Mouse (Mus musculus): ENCODE data around the gene Arhgef28.

Gene Arhgef28

DNA sequence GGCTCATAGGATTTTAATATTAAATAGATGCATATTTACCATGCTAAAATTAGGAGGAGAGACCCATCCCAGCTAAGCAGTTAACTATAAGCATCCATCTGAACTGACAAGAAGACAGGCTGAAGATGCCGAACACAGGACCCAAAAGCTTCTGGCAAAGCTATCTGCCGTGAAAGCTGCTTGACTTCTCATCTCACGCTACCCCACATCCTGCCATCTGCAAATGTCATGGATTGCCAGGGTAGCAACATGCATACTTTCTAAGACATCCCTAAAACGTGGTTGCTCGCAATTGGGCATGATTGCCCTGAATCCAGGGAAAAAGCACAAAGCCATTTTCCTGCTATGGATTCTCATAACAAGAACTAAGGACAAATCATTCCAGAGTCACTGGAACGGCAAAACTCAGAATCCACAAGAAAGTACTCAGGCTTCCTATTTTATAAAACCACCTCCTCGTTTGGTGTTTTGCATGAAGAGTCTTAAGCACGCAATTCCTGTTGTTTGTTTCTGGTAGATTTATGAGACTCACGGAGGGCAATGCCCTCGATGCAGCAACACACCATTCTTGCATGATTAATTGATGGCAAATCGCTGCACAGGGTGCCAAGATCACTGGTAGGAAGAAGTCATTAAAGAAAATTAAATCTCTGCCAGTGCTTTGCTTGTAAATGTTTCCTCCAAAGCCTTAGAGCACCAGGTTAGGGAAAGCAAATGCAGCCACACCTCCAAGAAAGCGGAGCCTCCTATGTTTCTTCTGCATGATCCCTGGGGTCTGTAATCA is 287.9 kb downstream of the Arhgef28 start:
- no peak for DNase-seq (ENCODE audit: low spot score in 2 of 2)

DNA sequence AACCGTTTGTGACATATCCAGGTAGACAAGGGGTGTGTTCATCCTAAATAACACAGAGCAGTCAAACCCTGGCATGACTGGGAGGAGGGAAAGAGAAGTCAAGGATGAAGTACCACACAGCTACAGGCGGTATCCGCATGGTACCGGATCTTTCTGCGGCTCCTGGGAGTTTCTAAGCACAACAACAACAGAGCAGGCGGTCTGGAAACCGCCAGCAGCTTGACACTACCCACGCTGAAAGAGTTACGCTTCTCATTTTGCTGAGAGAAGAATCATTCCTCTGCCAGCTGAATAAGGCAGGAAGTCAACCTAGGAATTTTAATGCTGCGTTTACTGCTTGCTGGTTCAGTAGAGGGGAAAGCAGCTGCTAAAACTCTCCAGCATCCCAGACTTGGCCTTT is 295.2 kb downstream of the Arhgef28 start:
- DNase-seq (ENCODE audit: low spot score in 2 of 2): no peak

DNA sequence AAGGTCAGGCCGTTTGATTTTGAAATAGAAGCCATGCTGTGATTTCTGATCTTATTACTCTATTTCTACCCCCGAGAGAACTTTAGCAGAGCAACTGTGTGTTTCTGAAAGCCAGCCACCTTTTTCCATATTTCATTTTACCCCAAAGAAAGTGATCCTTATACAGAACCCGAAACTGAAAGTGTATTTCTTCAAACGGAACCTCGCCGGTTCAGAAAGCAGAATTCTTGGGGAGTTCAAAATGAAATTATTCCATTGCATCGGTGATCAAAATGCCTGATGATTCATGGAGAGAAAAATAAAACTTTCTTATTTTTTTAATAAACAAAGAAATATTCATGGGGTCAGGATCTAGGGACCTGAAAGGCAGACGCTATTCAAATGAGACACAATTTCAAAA is 303.4 kb downstream of the Arhgef28 start:
- no peak for DNase-seq (ENCODE audit: low spot score in 2 of 2)

DNA sequence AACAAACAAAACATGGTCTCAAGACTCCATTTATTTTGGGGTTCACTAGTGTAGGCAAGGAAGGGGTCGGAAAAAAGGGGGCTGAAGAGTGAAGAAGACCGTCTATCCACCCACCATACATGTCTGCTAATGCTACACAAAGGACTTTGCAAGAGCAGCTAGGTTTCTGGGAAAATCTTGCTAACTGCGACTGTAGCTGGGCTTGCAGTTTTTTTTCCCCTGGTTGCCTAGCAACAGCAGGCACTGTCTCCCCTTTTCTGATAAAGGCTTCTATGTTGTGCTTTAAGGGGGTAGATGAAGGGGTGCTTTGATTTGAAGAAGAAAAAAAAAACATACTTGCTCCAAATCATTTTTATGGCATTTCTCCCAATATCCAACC is 305.9 kb downstream of the Arhgef28 start:
- DNase-seq (ENCODE audit: low spot score in 2 of 2): no peak

DNA sequence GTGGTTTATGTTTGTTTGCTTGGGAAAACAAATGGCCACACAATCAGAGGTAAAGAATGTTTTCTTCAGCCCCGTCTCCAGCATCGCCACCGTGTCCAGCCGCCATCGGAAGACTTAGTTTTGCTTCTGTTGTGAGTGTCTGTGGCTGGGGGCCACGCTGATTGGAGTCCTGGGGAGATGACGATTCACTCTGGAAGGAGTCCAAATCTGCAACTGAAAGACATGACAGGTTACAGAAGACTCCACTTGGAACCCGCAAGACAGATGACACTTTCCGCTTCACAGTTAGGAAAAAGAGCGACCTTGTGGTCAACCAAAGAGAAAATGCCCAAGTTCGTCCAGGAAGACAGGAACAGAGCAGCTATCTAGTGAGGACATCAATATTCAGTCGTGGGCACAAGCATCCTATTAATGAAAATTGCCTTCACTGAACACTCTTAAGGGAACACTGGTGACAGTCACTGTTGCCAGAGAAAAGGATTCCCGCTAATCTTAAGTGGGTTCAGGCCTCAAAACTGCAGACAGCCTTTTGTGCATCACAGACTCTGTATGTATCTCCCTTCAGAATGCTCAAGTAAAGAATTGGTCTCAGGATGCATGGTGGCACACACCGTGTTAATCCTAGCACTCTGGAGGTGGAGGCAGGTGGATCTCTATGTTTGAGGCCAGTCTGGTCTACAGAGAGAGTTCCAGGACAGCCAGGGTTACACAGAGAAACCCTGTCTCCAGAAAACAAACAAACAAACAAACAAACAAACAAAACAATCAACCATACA is 306.4 kb downstream of the Arhgef28 start:
- DNase-seq (ENCODE audit: low spot score in 2 of 2): no peak

DNA sequence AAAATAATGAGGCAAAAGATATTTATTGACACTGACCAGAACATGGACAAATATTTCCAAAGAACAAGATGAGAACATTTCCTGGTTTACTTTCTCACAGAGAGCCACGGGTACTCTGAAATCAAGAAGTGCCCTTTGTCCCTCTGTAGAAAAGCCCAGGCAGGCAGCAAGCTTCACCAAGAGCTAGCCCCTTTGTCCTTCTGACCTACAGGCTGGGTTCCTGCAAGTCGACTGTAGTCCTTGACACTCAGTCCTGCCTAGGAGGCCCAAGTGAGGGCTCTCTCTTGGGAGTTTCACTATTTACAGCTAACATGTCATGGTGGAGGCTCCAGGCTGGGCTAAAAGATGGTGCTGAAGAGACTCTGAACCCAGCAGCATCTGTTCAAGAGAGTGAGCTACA is 307.6 kb downstream of the Arhgef28 start:
- no peak for DNase-seq (ENCODE audit: low spot score in 2 of 2)

DNA sequence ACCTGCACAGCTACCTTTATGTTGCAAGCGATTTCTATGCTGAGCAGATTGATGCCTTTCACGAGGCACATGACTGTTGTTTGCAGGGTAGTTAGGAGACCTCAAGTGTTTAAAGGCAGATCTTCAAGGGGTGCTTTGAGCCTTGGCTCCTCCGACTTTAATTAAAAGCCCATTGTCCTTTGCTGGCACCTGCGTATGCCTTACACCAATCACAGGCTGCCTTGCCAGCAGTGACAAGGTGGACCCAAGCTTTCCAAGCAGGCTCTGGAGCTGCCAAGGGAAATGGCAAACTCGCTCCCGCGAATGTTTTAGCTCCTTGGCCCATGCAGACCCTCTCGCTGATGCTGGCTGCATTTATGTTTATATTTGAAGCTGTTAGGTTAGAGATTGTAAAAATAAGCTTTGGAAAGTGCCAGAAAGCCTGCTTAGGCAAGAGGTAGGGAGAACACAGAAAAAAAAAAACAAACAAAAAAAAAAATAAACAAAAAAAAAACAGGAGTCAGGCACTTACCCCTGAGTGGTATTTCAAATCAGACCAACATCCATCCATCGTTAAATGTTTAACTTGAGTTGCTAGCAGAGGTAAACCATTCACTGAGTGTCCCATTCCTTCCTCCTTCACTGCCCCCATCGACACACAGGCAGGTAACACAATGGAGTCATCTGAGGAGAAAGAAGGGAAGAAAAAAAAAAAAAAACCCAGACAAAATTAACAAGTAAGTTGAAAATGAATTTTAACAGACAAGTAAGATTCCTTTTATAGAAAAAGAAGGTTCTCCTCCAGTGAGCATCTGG is 313.0 kb downstream of the Arhgef28 start:
- DNase-seq (ENCODE audit: low spot score in 2 of 2): no peak

DNA sequence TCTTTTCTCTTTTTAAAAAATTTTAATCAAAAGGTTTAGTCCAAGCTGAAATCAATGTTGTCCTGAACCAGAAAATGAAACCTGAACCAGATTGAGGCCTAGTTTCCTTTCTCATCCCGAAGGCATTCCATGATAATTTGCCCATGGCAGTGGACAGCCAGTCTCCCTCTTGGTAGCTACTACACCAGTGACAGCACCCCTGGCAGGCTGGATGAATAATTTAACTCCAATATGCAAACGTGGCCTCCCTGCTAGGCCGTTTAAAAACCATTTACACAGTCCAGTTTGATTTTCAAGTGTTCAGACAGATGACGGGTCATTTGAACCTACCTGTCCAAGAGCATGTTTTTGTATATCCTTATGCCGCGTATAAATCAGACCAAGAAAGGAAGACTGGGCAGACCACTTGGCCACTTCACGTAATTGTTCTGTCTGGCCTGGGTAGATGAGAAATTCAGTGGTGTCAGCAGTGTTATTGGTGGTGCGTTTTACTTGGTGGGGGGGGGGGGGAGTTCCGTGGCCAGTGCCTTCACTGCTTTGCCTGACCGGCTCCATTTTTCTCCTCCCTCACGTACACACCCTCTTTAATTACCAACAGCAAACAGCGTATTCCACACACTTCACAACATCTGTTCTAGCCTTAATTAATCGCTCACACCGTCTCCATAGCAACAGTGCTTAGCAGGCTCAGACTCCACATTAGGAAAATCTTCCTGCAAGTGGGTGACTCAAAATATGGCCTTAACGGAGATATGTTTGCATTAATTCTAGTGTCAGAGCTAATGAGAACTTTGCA is 314.0 kb downstream of the Arhgef28 start:
- DNase-seq (ENCODE audit: low spot score in 2 of 2): no peak

DNA sequence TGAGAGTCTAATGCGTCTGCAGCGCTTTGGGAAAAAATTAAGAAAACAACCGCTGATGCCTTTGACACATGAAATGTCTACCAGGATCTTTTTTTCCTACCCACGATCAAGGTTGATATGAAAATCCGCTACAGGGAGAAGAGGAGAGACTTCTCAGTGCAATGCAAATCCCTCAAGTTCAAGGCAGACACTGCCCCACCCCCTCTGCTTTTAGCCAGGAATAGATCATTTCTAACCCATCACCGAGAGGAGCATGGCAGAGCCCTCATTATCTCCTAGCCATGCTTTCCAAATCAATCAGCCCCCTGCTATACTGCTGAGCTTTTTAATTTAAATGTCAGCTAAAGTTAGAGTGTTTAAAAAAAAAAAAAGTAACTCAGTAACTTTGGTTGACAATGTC is 318.2 kb downstream of the Arhgef28 start:
- DNase-seq (ENCODE audit: low spot score in 2 of 2): no peak

DNA sequence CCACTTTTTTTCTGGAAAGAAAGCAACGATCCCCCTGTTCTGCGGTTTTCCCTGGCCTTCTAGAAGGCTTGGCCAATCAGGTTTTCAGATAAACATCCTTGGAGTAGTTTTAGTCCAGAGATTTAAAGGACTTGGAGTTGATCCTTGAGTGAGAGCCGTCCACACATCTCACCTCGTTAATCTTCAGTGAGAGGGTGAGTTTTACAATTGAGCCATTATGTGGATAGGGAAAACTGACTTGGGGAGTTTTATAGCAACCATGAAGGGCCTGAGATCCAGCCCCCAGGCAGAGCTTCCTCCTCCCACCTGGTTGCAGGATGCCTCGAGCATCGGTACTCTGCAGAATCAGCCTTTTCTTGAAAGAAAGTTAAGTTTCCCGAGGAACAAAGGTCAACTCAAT is 318.7 kb downstream of the Arhgef28 start:
- DNase-seq (ENCODE audit: low spot score in 2 of 2): no peak

DNA sequence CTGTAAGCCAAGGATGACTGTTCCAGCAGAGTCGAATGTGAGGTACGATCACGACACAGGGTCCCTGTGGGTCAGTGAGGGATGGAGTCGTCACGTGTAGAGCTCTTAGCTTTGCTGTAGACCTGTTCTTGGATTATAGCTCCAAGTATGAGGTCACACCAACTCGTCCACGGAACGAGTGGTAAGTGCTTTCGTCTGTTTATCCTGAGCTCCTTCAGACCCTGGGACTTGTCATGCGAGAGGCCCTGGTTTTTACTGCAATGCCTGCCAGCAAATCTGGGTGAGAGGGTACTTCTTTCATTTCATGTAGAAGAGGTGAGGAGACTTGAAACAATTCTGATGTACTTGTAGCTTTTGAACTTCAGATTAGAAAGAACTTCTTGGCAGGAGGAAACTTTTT is 322.6 kb downstream of the Arhgef28 start:
- no peak for DNase-seq (ENCODE audit: low spot score in 2 of 2)

DNA sequence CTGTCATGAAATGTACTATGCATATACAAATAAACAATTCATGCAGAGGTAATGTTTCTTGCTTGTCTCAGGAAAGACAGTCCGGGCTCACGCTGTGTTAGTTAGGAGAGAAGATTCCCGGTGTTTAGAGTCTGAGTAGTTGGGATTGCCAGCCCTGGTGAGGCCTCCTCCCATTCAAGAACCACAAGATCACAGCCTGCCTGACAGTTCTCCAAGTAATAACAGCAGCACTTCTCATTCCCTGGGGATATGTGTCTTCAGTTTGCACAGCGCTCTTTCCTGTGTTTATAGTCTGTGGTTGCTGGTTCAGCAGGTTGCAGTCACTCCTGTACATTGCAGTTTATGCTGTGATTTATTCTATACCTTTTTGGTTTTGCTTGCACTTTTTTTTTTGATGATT is 329.8 kb downstream of the Arhgef28 start:
- no peak for DNase-seq (ENCODE audit: low spot score in 2 of 2)

DNA sequence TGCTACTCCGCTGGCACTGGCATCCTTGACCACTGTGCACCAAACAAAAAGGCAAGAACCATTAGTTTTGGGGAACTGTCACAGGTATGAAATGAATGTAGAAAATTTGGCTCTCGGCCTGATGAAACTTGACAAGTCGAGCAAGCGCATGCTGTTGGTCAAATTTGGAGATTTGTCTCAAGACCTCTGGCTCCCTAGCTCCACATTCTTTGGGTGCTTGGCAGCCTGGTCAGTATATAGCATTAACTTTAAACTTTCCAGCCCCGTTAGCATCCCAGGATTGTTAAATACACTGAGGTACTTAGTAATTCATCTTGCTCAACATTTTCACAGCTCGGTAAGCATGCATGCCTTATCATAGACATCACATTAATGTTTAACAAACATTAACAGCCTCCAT is 330.2 kb downstream of the Arhgef28 start:
- no peak for DNase-seq (ENCODE audit: low spot score in 2 of 2)

DNA sequence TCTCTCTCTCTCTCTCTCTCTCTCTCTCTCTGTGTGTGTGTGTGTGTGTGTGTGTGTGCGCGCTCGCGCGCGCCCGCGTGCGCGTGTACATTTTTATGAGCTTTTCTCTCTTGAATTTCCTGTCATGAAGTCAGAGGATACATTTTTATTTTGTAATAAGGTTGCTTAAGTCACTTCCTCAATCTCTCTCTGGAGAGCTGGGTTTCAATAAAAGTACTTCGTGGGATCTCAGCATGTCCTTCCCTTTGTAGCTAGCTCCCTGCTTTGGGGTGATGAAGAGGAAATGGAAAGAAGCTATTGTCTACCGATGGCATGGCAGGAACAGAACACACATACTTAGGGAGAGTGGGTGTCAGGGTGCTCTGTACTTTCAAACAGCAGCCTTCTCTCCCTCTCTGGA is 336.8 kb downstream of the Arhgef28 start:
- DNase-seq (ENCODE audit: low spot score in 2 of 2): no peak

DNA sequence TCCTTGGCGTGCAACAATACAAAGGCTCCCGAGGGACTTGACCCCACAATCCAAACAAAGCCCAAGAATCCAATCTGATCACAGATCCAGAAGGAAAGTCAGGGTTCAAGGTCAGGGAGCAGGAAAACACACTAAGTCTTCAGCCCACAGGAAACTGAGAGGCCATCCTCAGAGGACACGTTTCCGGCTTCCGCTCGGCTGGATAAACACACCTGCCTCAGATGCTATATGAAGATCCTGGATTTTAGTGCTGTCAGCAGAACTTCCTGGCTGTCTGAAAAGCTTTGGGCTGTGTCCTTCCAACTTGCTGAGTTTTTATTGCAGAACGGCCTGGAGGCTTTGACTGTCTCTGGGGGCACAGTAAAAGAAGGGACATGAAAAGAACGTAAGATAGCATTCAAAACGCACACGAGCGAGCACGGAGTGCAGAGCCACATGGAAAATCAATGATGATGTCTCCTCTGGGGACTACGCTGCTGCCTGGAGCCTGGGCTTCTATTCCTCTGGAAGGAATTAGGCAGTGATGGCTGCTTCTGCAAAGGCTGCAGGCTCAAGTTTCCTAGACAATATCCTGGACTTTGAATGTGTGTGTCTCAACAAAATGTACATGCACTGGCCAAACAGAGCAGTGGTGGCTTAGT is 338.8 kb downstream of the Arhgef28 start:
- no peak for DNase-seq (ENCODE audit: low spot score in 2 of 2)

DNA sequence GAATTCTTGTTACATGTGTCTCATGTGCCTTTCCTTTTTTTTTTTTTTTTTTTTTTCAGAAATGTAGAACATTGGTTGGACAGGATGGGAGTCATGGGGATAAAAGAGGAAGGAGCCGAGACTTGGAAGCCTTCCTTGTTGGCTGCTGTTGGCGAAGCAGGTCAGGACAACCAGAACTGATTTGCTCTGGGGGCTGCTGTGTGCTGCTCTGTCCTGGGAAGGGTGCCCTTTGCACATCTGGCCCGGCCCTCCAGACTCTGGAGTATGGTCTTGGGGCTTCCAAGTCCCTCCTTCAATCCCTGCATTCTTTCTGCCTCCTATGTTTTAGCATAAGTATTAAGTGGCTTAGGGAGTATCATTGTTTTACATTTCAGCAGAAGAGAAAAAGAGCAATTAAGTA is 347.2 kb downstream of the Arhgef28 start:
- no peak for DNase-seq (ENCODE audit: low spot score in 2 of 2)

DNA sequence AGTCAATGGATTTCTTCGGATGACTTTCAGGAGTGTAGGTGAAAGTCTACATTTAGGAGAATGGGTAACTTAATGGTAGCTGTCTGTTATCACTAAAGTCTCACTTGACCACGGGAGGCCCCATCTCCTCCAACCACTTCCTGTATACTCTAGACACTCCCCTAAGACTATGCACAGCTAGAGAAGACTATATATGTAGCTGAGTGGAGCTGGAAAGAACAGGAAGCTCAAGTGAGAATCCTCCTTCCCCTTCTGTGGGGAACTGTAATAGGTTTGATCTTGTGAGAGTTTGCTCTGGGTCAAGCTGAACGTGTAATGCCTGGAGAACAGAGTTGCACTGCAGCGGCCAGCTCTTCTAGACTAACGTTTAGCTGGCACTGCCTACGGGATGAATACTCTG is 348.4 kb downstream of the Arhgef28 start:
- no peak for DNase-seq (ENCODE audit: low spot score in 2 of 2)

DNA sequence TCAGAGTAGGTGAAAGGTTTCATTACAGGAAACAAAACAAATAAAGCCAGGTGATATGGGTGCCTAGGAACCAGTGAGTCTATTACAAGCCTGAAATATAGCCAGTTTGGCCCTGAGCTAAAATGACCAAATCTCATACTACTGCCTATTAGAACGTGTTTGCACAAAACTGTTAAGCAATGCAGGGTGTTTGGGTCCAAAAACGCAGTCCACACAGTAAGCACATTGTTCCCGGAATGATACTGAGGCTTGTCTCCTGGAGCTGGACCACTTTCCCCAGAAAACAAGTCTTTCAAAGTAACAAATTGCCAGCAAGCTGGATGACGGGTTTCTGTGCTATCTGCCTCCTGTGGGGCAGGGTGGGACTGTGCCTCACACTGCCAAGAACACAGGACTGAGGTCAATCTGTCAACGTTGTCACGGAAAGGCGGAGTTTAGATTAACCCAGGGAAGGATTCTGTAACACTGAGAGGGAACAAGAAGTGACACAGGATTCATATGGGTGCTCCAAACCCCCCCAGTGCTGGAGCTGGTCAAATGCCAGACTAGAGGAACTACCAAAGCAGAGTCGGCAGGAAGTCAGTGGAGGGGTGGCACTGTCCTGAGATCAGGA is 352.8 kb downstream of the Arhgef28 start:
- peak in 1 of 2 experiments; percentile 29 for DNase-seq (ENCODE audit: low spot score in 2 of 2)
